Mouse (Mus musculus): ENCODE measurements around the gene Arl9. TPM values are rescaled to one million over a fixed set of nuclear protein-coding genes. Genes with fewer than 3 reads are reported as not detected.

Gene Arl9
- total and polyA plus RNA-seq, 2 experiments from 2014 or later, result not detected

GRCm38 (mm10) chr5:77052616-77053015 is 48.8 kb downstream of the Arl9 start:
- no peaks in the 10 kb centered on the region for H3K4me1 ChIP-seq (ENCODE audit: insufficient read depth, low read length)
- DNase-seq (ENCODE audit: low spot score) (no peak), ATAC-seq (no peak)
- H3K27ac ChIP-seq, result no peak overlapping the region
- no peak for TF ChIP-seq CTCF (IDR thresholded peaks at IDR 0.05; ENCODE audit: low read depth)
- WGBS, result 86% methylated on average over 5 of the region's 5 CpGs
- H3K27me3 ChIP-seq (ENCODE audit: insufficient read depth, low read length), result no peaks in the 10 kb centered on the region
- H3K9me3 ChIP-seq (ENCODE audit: low read length), result no peaks in the 10 kb centered on the region
- H3K4me2 ChIP-seq (ENCODE audit: low read depth, low read length), result no peak overlapping the region
- no peak overlapping the region for H3K4me3 ChIP-seq (ENCODE audit: low read length)
- no peak overlapping the region for H3K9ac ChIP-seq (replicated peaks; ENCODE audit: low read length)
- H3K36me3 ChIP-seq (ENCODE audit: insufficient read depth, low read length), result no peaks in the 10 kb centered on the region

GRCm38 (mm10) chr5:77056881-77057440 is 53.1 kb downstream of the Arl9 start:
- H3K36me3 ChIP-seq (ENCODE audit: insufficient read depth, low read length), result no peaks in the 10 kb centered on the region
- DNase-seq (ENCODE audit: low spot score) (no peak), ATAC-seq (no peak)
- H3K27me3 ChIP-seq (ENCODE audit: insufficient read depth, low read length), result no peaks in the 10 kb centered on the region
- H3K4me2 ChIP-seq (ENCODE audit: low read depth, low read length), result no peak overlapping the region
- H3K4me1 ChIP-seq (ENCODE audit: insufficient read depth, low read length), result no peaks in the 10 kb centered on the region
- H3K27ac ChIP-seq, result no peak overlapping the region
- no peak for TF ChIP-seq CTCF (IDR thresholded peaks at IDR 0.05; ENCODE audit: low read depth)
- no peaks in the 10 kb centered on the region for H3K9me3 ChIP-seq (ENCODE audit: low read length)
- H3K4me3 ChIP-seq (ENCODE audit: low read length), result no peak overlapping the region
- 43% methylated on average over 12 of the region's 12 CpGs for WGBS
- H3K9ac ChIP-seq (replicated peaks; ENCODE audit: low read length), result no peak overlapping the region

Other genes starting within 250 kb of the Arl9 start
- 9.9 and 15.1 TPM in 2 replicates for gene Aasdh, start 98.5 kb upstream of the Arl9 start, total RNA-seq (2014; rRNA removed)
- 10.2 and 12.8 TPM in 2 replicates for gene Aasdh, start 98.5 kb upstream of the Arl9 start, polyA plus RNA-seq (2015; fragmentation: Nextera tagmentation; extraction: Ambion mirVana)
- gene Paics, start 52.7 kb upstream of the Arl9 start, total RNA-seq (2014; rRNA removed), result 114 and 129 TPM in 2 replicates
- gene Paics, start 52.7 kb upstream of the Arl9 start, polyA plus RNA-seq (2015; fragmentation: Nextera tagmentation; extraction: Ambion mirVana), result 166 and 176 TPM in 2 replicates
- gene Ppat, start 52.5 kb upstream of the Arl9 start, total RNA-seq (2014; rRNA removed), result 7.4 and 13.0 TPM in 2 replicates
- gene Ppat, start 52.5 kb upstream of the Arl9 start, polyA plus RNA-seq (2015; fragmentation: Nextera tagmentation; extraction: Ambion mirVana), result 10.7 and 12.2 TPM in 2 replicates
- gene Srp72, start 29.4 kb upstream of the Arl9 start, total RNA-seq (2014; rRNA removed), result 53.0 and 55.2 TPM in 2 replicates
- gene Srp72, start 29.4 kb upstream of the Arl9 start, polyA plus RNA-seq (2015; fragmentation: Nextera tagmentation; extraction: Ambion mirVana), result 72.9 and 78.7 TPM in 2 replicates
- gene Thegl, start 12.0 kb downstream of the Arl9 start, total RNA-seq (2014; rRNA removed), result 0.11 and 0.63 TPM in 2 replicates
- gene Thegl, start 12.0 kb downstream of the Arl9 start, polyA plus RNA-seq (2015; fragmentation: Nextera tagmentation; extraction: Ambion mirVana), result 0.81 and 0.82 TPM in 2 replicates
- gene Hopx, start 111.1 kb downstream of the Arl9 start, total RNA-seq (2014; rRNA removed), result 69.6 and 94.8 TPM in 2 replicates
- gene Hopx, start 111.1 kb downstream of the Arl9 start, polyA plus RNA-seq (2015; fragmentation: Nextera tagmentation; extraction: Ambion mirVana), result 7.3 and 10.3 TPM in 2 replicates
- not detected in 2 replicates for gene Spink2, start 207.4 kb downstream of the Arl9 start, total RNA-seq (2014; rRNA removed)
- gene Spink2, start 207.4 kb downstream of the Arl9 start, polyA plus RNA-seq (2015; fragmentation: Nextera tagmentation; extraction: Ambion mirVana), result 0.26 and 0.61 TPM in 2 replicates